Mouse (Mus musculus) MEL (cell line): ENCODE data around the gene Tspan2. TPM values are rescaled to one million over a fixed set of nuclear protein-coding genes. Genes with fewer than 3 reads are reported as not detected.
A peak's percentile ranks its signal among the peaks of the same experiment; 100 is the strongest.

ENCODE experiments used
- DNase-seq: peaks from one replicate; pipeline ENCODE4 v3.0.0; 2011; ENCODE audit warnings: low read depth, low spot score
- H3K27ac ChIP-seq: 2 replicates; pipeline ENCODE4 v1.5.1; 2012; ENCODE audit warnings: low read depth, mild to moderate bottlenecking, control low read depth, low read length, moderate library complexity; ENCODE audit not compliant: control insufficient read depth
- H3K27me3 ChIP-seq, 2 experiments: fragments of 150-350 bp in 1 of 2; sonication (generic) in 1 of 2; 2 replicates each; pipeline ENCODE4 v1.6.1; 2012; ENCODE audit warnings: low read length in 2 of 2, mild to moderate bottlenecking in 2 of 2, improper control_type of control experiment in 1 of 2, moderate library complexity in 1 of 2; ENCODE audit not compliant: insufficient read depth in 2 of 2, control insufficient read depth in 1 of 2
- H3K36me3 ChIP-seq, 2 experiments: 2 replicates each; pipeline ENCODE4 v1.6.1; 2012 to 2014; ENCODE audit warnings: low read length in 2 of 2, improper control_type of control experiment in 1 of 2, inconsistent platforms in 1 of 2, mild to moderate bottlenecking in 1 of 2; ENCODE audit not compliant: insufficient read depth in 2 of 2, control insufficient read depth in 1 of 2
- H3K4me1 ChIP-seq, 2 experiments: fragments of 150-350 bp in 1 of 2; sonication (generic) in 1 of 2; 2 replicates each; pipeline ENCODE4 v1.6.1; 2012; ENCODE audit warnings: low read length in 2 of 2, improper control_type of control experiment in 1 of 2, mild to moderate bottlenecking in 1 of 2; ENCODE audit not compliant: insufficient read depth in 2 of 2, control insufficient read depth in 1 of 2
- H3K4me3 ChIP-seq, 2 experiments: fragments of 150-350 bp in 1 of 2; sonication (generic) in 1 of 2; 2 replicates each; pipeline ENCODE4 v1.5.1; 2012; ENCODE audit warnings: low read depth in 2 of 2, low read length in 2 of 2, mild to moderate bottlenecking in 2 of 2, moderate library complexity in 2 of 2, control low read depth in 1 of 2, improper control_type of control experiment in 1 of 2; ENCODE audit not compliant: control insufficient read depth in 1 of 2, insufficient read depth in 1 of 2
- H3K79me2 ChIP-seq: 2 replicates; pipeline ENCODE4 v1.6.1; 2012; ENCODE audit warnings: mild to moderate bottlenecking, low read length, moderate library complexity; ENCODE audit not compliant: control insufficient read depth, poor library complexity, insufficient read depth
- H3K9ac ChIP-seq: 2 replicates; pipeline ENCODE4 v1.6.1; 2012; ENCODE audit warnings: low read depth, mild to moderate bottlenecking, control low read depth, low read length, moderate library complexity; ENCODE audit not compliant: control insufficient read depth, poor library complexity, severe bottlenecking
- H3K9me3 ChIP-seq: fragments of 150-350 bp; sonication (generic); replicated peaks from 2 replicates; pipeline ENCODE4 v1.6.1; 2012; ENCODE audit warnings: mild to moderate bottlenecking, low read length, improper control_type of control experiment, moderate library complexity; ENCODE audit not compliant: insufficient read depth
- BHLHE40 ChIP-seq: IDR thresholded peaks from 2 replicates; pipeline ENCODE4 v1.6.1; 2012; ENCODE audit warnings: low read depth, mild to moderate bottlenecking, inconsistent platforms, low read length, improper control_type of control experiment, borderline replicate concordance
- CTCF ChIP-seq, 3 experiments: IDR thresholded peaks in 2 of 3; conservative IDR thresholded peaks in 1 of 3; 2 replicates each; pipeline ENCODE4 v1.5.1; 2011 to 2012; ENCODE audit warnings: low read length in 3 of 3, low read depth in 2 of 3, mild to moderate bottlenecking in 2 of 3, improper control_type of control experiment in 1 of 3, inconsistent platforms in 1 of 3, mixed read lengths in 1 of 3, moderate library complexity in 1 of 3; ENCODE audit not compliant: control insufficient read depth in 1 of 3, insufficient read depth in 1 of 3, poor library complexity in 1 of 3, severe bottlenecking in 1 of 3
- EP300 ChIP-seq, 2 experiments: IDR thresholded peaks; 2 replicates each; pipeline ENCODE4 v1.6.1; 2011; ENCODE audit warnings: improper control_type of control experiment in 2 of 2, low read length in 2 of 2, low read depth in 1 of 2, mild to moderate bottlenecking in 1 of 2
- ETS1 ChIP-seq: IDR thresholded peaks from 2 replicates; pipeline ENCODE4 v1.6.1; 2012; ENCODE audit warnings: low read depth, mild to moderate bottlenecking, inconsistent platforms, low read length, improper control_type of control experiment, moderate library complexity
- HCFC1 ChIP-seq: IDR thresholded peaks from 2 replicates; pipeline ENCODE4 v1.6.1; 2012; ENCODE audit warnings: low read depth, mild to moderate bottlenecking, inconsistent platforms, low read length, improper control_type of control experiment, moderate library complexity
- JUND ChIP-seq: IDR thresholded peaks from 2 replicates; pipeline ENCODE4 v1.6.1; 2011; ENCODE audit warnings: low read depth, mild to moderate bottlenecking, improper control_type of control experiment, low read length
- MYC ChIP-seq: IDR thresholded peaks from 2 replicates; pipeline ENCODE4 v1.6.1; 2011; ENCODE audit warnings: low read depth, mild to moderate bottlenecking, low read length, improper control_type of control experiment, moderate library complexity
- NELFE ChIP-seq: IDR thresholded peaks from 2 replicates; pipeline ENCODE4 v1.6.1; 2011; ENCODE audit warnings: low read depth, low read length, improper control_type of control experiment
- POLR2A ChIP-seq, 2 experiments: IDR thresholded peaks; 2 replicates each; pipeline ENCODE4 v1.6.1; 2011 to 2012; ENCODE audit warnings: low read length in 2 of 2, mild to moderate bottlenecking in 2 of 2, control low read depth in 1 of 2, improper control_type of control experiment in 1 of 2, low read depth in 1 of 2, moderate library complexity in 1 of 2; ENCODE audit not compliant: control insufficient read depth in 1 of 2, insufficient read depth in 1 of 2, poor library complexity in 1 of 2
- POLR2AphosphoS2 ChIP-seq: IDR thresholded peaks from 2 replicates; pipeline ENCODE4 v1.6.1; 2011; ENCODE audit warnings: low read length, improper control_type of control experiment
- RAD21 ChIP-seq: IDR thresholded peaks from 2 replicates; pipeline ENCODE4 v1.6.1; 2011; ENCODE audit warnings: mild to moderate bottlenecking, low read depth, low read length, improper control_type of control experiment
- SIN3A ChIP-seq: IDR thresholded peaks from 2 replicates; pipeline ENCODE4 v1.6.1; 2012; ENCODE audit warnings: low read length, improper control_type of control experiment, inconsistent platforms
- SMC3 ChIP-seq: IDR thresholded peaks from 2 replicates; pipeline ENCODE4 v1.6.1; 2011; ENCODE audit warnings: low read depth, low read length, improper control_type of control experiment
- TBP ChIP-seq: IDR thresholded peaks from 2 replicates; pipeline ENCODE4 v1.8.0; 2011; ENCODE audit warnings: low read depth, low read length, improper control_type of control experiment
- ZC3H11A ChIP-seq: IDR thresholded peaks from 2 replicates; pipeline ENCODE4 v1.6.1; 2012; ENCODE audit warnings: low read depth, mild to moderate bottlenecking, inconsistent platforms, low read length, improper control_type of control experiment
- ZNF384 ChIP-seq: IDR thresholded peaks from 2 replicates; pipeline ENCODE4 v1.6.1; 2012; ENCODE audit warnings: low read depth, mild to moderate bottlenecking, inconsistent platforms, low read length, improper control_type of control experiment
- polyA plus RNA-seq, 2 experiments: library from polyadenylated mRNA; stranded (reverse) in 1 of 2; unstranded in 1 of 2; fragments of >175 nt in 1 of 2; fragments of >200 nt in 1 of 2; gene quantifications; 2 replicates each; pipeline versions ENCODE4 v1.2.1 to v1.2.4; 2012; ENCODE audit warnings: low replicate concordance in 2 of 2, low read depth in 1 of 2; ENCODE audit not compliant: insufficient read length in 2 of 2, insufficient read depth in 1 of 2, missing spikeins in 1 of 2
- total RNA-seq: library from RNA; depleted of rRNA; stranded (reverse); fragments of 300-350 nt; gene quantifications from 2 replicates; pipeline ENCODE4 v1.2.3, GENCODE M21; 2012

Gene Tspan2
- total and polyA plus RNA-seq, 3 experiments: not detected

DNA sequence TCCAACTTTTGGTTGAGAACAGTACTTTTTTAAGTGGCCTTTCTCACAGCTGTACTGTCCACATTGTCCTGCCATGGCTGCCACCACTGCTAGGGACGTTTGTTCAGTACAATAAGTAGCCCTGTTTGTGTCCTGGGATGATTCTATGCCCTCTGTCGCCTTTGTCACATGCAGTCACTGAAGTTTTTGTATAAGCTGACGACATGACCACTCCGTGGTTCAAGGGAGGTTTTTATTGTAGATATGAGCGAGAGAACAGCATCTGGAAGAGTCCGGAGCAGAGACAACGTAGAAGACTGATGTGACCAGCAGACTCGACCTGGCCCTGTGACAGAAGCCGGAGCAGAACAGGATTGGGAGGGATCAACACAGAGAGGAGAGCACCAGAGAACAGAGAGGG lies 25.7 kb upstream of the Tspan2 start:
- DNase-seq: no peak
- H3K27ac ChIP-seq: no peak overlapping the region
- H3K4me1 ChIP-seq: no peaks in the 10 kb centered on the region
- TF ChIP-seq JUND (no peak), BHLHE40 (no peak), RAD21 (no peak), HCFC1 (no peak), NELFE (no peak)
- no peaks in the 10 kb centered on the region; a peak in 1 of 4 replicates for H3K27me3 ChIP-seq
- no peak overlapping the region for H3K4me3 ChIP-seq
- no peaks in the 10 kb centered on the region for H3K9me3 ChIP-seq
- no peak overlapping the region for H3K9ac ChIP-seq
- H3K79me2 ChIP-seq: no peaks in the 10 kb centered on the region
- H3K36me3 ChIP-seq: no peaks in the 10 kb centered on the region

DNA sequence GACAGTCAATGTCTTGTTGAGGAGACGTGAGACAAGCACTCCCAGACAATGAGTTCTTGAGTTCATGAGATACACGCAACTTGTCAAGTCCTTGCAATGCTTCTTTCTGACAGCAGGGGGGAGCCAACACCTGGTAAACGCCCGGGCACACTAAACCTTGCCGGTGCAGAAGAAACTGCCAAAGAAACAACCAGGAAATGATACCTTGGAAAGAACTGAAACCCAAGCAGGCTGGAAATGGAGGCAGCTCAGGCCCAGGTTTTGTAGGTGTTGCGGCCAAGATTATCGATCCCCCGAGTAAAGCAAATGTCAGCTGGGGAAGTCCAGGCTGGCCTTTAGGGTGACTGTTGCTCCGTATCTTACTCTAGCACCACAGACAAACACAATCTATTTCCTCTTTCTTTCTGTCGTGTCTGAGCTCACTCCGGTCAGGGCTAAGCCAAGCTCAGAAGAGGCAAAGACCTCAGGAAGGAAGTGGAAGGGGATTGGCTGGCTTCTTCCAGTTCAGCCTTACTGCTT lies 19.2 kb upstream of the Tspan2 start:
- no peaks in the 10 kb centered on the region for H3K79me2 ChIP-seq
- H3K9me3 ChIP-seq: no peaks in the 10 kb centered on the region
- H3K4me3 ChIP-seq: peak overlapping the region; percentile 56 to 59
- peak overlapping the region; percentile 57 for H3K9ac ChIP-seq
- no peaks in the 10 kb centered on the region for H3K27me3 ChIP-seq
- peaks cover 0 to 3% of the 10 kb centered on the region in 2 experiments; a peak in 1 of 4 replicates for H3K36me3 ChIP-seq
- TF ChIP-seq CTCF (IDR thresholded peaks at IDR 0.05 in 2 of 3, conservative IDR thresholded peaks at IDR 0.05 in 1 of 3; ENCODE audit: control insufficient read depth in 1 of 3, insufficient read depth in 1 of 3, low read depth in 2 of 3, low read length in 3 of 3, poor library complexity in 1 of 3, severe bottlenecking in 1 of 3) (peak; percentile 64 to 70 (median 67)), SIN3A (peak; percentile 49), SMC3 (peak; percentile 62), ZNF384 (no peak), TBP (0 out of 2 replicates have a peak, but pooled peaks have one; percentile 40), POLR2AphosphoS2 (no peak), EP300 (IDR thresholded peaks at IDR 0.05; ENCODE audit: low read depth in 1 of 2, low read length in 2 of 2) (peak; percentile 19 to 32; a peak in 1 of 4 replicates), ZC3H11A (peak; percentile 40), POLR2A (IDR thresholded peaks at IDR 0.05; ENCODE audit: control insufficient read depth in 1 of 2, insufficient read depth in 1 of 2, low read depth in 1 of 2, low read length in 2 of 2, poor library complexity in 1 of 2) (peak in 1 of 2 experiments; percentile 33; a peak in 1 of 4 replicates), ETS1 (no peak), MYC (0 out of 2 replicates have a peak, but pooled peaks have one; percentile 27), RAD21 (peak; percentile 66)
- TF ChIP-seq, all 39 proteins: peak for 9
- H3K27ac ChIP-seq: peak overlapping the region; percentile 69
- H3K4me1 ChIP-seq: peaks cover 0 to 3% of the 10 kb centered on the region in 2 experiments; a peak in 1 of 4 replicates
- DNase-seq: peak; percentile 84
